Mouse (Mus musculus) thymus, postnatal 25 days (tissue): Measurements from ENCODE around the gene Slc25a10.

ENCODE experiments used
- DNase-seq: peaks from one replicate; pipeline ENCODE4 v3.0.0; 2022

Gene Slc25a10

GRCm38 (mm10) chr11:120547469-120547868, 55.8 kb downstream of the Slc25a10 start:
- DNase-seq, result no peak

- DNase-seq, result no peak
These were observed 56.6 kb downstream of the Slc25a10 start for GRCm38 (mm10) chr11:120548214-120548613.

- no peak for DNase-seq
These were observed 57.1 kb downstream of the Slc25a10 start for GRCm38 (mm10) chr11:120548786-120549167.
